Mouse (Mus musculus) intestine, embryonic 14.5 days (tissue): ENCODE data around the gene Nyx. TPM values are rescaled to one million over a fixed set of nuclear protein-coding genes. Genes with fewer than 3 reads are reported as not detected.
A peak's percentile ranks its signal among the peaks of the same experiment; 100 is the strongest.

Source experiments
- ATAC-seq: fragments of 200-750 bp; cut with Nextera tagmentation; replicated peaks from 2 replicates; pipeline ENCODE4 v1.8.0; 2017; ENCODE audit warnings: low read depth, moderate number of reproducible peaks, moderate TSS enrichment, moderate library complexity; ENCODE audit not compliant: low FRiP score, low TSS enrichment
- DNase-seq: peaks from one replicate; pipeline ENCODE4 v3.0.0-alpha.2; 2018; ENCODE audit warnings: low spot score
- H3K27ac ChIP-seq: fragments of 300-500 bp; sonication (generic); 2 replicates; pipeline ENCODE4 v1.5.1; 2014; ENCODE audit warnings: low read depth, mild to moderate bottlenecking, control low read depth
- H3K27me3 ChIP-seq: fragments of 300-500 bp; sonication (generic); replicated peaks from 2 replicates; pipeline ENCODE4 v1.6.1; 2014; ENCODE audit warnings: low read length, control low read depth; ENCODE audit not compliant: control insufficient read depth, insufficient read depth
- H3K36me3 ChIP-seq: fragments of 300-500 bp; sonication (generic); 2 replicates; pipeline ENCODE4 v1.6.1; 2014; ENCODE audit warnings: low read length, control low read depth; ENCODE audit not compliant: control insufficient read depth, insufficient read depth
- H3K4me1 ChIP-seq: fragments of 300-500 bp; sonication (generic); replicated peaks from 2 replicates; pipeline ENCODE4 v1.6.1; 2014; ENCODE audit warnings: low read length, control low read depth, mixed read lengths; ENCODE audit not compliant: control insufficient read depth, insufficient read depth
- H3K4me2 ChIP-seq: fragments of 300-500 bp; sonication (generic); 2 replicates; pipeline ENCODE4 v1.6.1; 2014; ENCODE audit warnings: low read length
- H3K4me3 ChIP-seq: fragments of 300-500 bp; sonication (generic); 2 replicates; pipeline ENCODE4 v1.5.1; 2014; ENCODE audit warnings: low read depth, low read length, control low read depth, mixed read lengths
- H3K9ac ChIP-seq: fragments of 300-500 bp; sonication (generic); 2 replicates; pipeline ENCODE4 v1.6.1; 2014; ENCODE audit warnings: mild to moderate bottlenecking, low read length
- H3K9me3 ChIP-seq: fragments of 300-500 bp; sonication (generic); 2 replicates; pipeline ENCODE4 v1.6.1; 2016; ENCODE audit warnings: low read length, control low read depth; ENCODE audit not compliant: control insufficient read depth
- WGBS: fragments of 180-500 bp; shearing (Covaris S2); extraction: QIAGEN DNeasy Blood & Tissue Kit; methylation state at CpG from one replicate; pipeline ENCODE4 v1.1.7; 2014; 5-methylcytosine and 5-hydroxymethylcytosine counted together
- polyA plus RNA-seq: library from polyadenylated mRNA; unstranded; fragments of >200 nt; fragmentation: Nextera tagmentation; extraction: Ambion mirVana; gene quantifications from 2 replicates; pipeline ENCODE4 v1.2.1, GENCODE M21; 2014

Nyx gene
- polyA plus RNA-seq, 1 experiment from 2014 or later = not detected

- DNase-seq = peak; percentile 32
- Histone ChIP-seq H3K27me3 (no peaks in the 10 kb centered on the region), H3K4me2 (no peak overlapping the region), H3K9ac (no peak overlapping the region), H3K27ac (no peak overlapping the region), H3K4me3 (no peak overlapping the region), H3K36me3 (no peaks in the 10 kb centered on the region), H3K4me1 (no peaks in the 10 kb centered on the region), H3K9me3 (no peaks in the 10 kb centered on the region)
- no peak for ATAC-seq
- 60% methylated on average over 7 of the region's 7 CpGs for WGBS
These were observed 37.0 kb downstream of the Nyx start for GRCm38 (mm10) chrX:13502862-13503375.

GRCm38 (mm10) chrX:13504389-13504788 is 38.5 kb downstream of the Nyx start:
- no peak for ATAC-seq
- no peak overlapping the region for H3K4me2 ChIP-seq
- WGBS = 89% methylated on average over 7 of the region's 7 CpGs
- no peaks in the 10 kb centered on the region for H3K9me3 ChIP-seq
- no peaks in the 10 kb centered on the region for H3K27me3 ChIP-seq
- H3K4me1 ChIP-seq = no peaks in the 10 kb centered on the region
- H3K9ac ChIP-seq = no peak overlapping the region
- no peak overlapping the region for H3K4me3 ChIP-seq
- no peak overlapping the region for H3K27ac ChIP-seq
- no peaks in the 10 kb centered on the region for H3K36me3 ChIP-seq
- no peak for DNase-seq

DNA sequence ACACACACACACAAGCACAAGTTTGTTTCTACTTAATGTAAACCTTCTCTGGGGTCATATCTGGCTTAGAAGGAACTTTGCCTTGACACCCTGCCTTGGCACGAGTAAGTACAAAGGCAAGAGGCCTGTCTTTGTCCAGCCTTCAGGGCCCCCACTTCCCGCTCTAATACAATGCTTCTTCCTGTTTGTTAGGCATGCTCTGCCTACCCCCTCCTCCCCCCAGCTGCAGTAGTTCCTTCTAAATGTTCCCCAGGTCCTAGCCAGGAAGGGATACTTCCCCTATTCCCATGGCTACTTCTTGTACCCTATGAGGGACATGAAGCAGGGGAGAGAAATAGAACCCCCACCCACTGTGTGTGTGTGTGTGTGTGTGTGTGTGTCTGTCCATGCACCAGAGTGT is 40.5 kb downstream of the Nyx start:
- H3K36me3 ChIP-seq = no peaks in the 10 kb centered on the region
- H3K4me2 ChIP-seq = no peak overlapping the region
- no peaks in the 10 kb centered on the region for H3K9me3 ChIP-seq
- DNase-seq (peak; percentile 18), ATAC-seq (no peak)
- H3K4me3 ChIP-seq = no peak overlapping the region
- H3K9ac ChIP-seq = no peak overlapping the region
- H3K4me1 ChIP-seq = no peaks in the 10 kb centered on the region
- no peak overlapping the region for H3K27ac ChIP-seq
- 61% methylated on average over 2 of the region's 2 CpGs for WGBS
- H3K27me3 ChIP-seq = no peaks in the 10 kb centered on the region

- no peak for DNase-seq
- H3K27me3 ChIP-seq = no peaks in the 10 kb centered on the region
- no peak overlapping the region for H3K27ac ChIP-seq
- no peak overlapping the region for H3K9ac ChIP-seq
- H3K4me2 ChIP-seq = no peak overlapping the region
- H3K4me1 ChIP-seq = no peaks in the 10 kb centered on the region
- no peaks in the 10 kb centered on the region for H3K9me3 ChIP-seq
- no peaks in the 10 kb centered on the region for H3K36me3 ChIP-seq
- no peak overlapping the region for H3K4me3 ChIP-seq
- ATAC-seq = no peak
- WGBS = 38% methylated on average over 2 of the region's 2 CpGs
These were observed 47.2 kb downstream of the Nyx start for GRCm38 (mm10) chrX:13513127-13513526.

- H3K36me3 ChIP-seq = no peaks in the 10 kb centered on the region
- H3K4me3 ChIP-seq = no peak overlapping the region
- 88% methylated on average over 5 of the region's 5 CpGs for WGBS
- DNase-seq (no peak), ATAC-seq (no peak)
- no peaks in the 10 kb centered on the region for H3K4me1 ChIP-seq
- no peaks in the 10 kb centered on the region for H3K27me3 ChIP-seq
- no peak overlapping the region for H3K4me2 ChIP-seq
- no peak overlapping the region for H3K27ac ChIP-seq
- no peaks in the 10 kb centered on the region for H3K9me3 ChIP-seq
- H3K9ac ChIP-seq = no peak overlapping the region
These were observed 48.0 kb downstream of the Nyx start for GRCm38 (mm10) chrX:13513864-13514263.

DNA sequence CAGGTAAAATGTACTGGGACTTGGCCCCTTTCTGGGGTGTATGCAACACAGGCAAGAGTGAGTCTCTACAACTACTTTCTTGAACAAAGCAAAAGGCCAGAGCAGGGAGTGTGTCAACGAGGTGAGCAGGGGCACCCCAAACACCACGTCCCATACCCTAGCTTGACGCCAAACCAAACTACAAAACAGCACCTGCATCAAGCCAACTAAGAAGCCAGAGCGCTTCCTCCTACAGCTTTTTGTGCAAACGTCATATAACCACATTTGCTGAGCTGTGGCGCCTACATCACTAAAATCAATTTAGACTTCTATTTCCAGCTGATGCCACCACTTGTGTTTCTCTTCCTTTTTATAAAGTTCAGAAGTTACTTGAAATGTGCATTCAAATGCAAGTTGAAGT is 50.5 kb downstream of the Nyx start:
- 84% methylated on average over 6 of the region's 6 CpGs for WGBS
- no peak overlapping the region for H3K4me2 ChIP-seq
- no peak for DNase-seq

DNA sequence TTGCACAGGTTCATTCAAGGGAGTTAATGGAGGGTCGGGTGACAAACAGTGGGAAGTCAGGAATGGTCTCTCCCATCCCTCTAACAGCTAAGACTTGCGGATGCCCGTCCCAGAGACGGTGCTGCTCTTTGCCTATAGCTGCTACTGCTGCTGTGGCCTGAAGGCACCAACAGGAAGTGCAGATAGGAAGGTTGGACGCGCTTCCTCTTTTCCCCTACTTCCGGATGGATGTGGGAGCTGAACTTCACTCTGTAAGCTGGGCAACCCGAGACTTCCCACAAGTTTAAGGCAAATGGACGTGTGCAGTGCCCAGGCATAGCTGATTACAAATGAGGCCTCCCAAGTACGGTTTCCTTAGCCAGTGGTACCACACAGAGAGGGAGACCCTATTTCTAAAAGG is 52.1 kb downstream of the Nyx start:
- Histone ChIP-seq H3K27ac (no peak overlapping the region), H3K4me3 (no peak overlapping the region), H3K4me2 (no peak overlapping the region), H3K4me1 (no peaks in the 10 kb centered on the region), H3K9me3 (no peaks in the 10 kb centered on the region), H3K9ac (no peak overlapping the region), H3K36me3 (no peaks in the 10 kb centered on the region), H3K27me3 (no peaks in the 10 kb centered on the region)
- ATAC-seq (no peak), DNase-seq (peak; percentile 10)
- WGBS = 75% methylated on average over 10 of the region's 10 CpGs

More for the DNA sequence above, 50.5 kb downstream of the Nyx start:
- Histone ChIP-seq H3K9ac (no peak overlapping the region), H3K4me3 (no peak overlapping the region), H3K27me3 (no peaks in the 10 kb centered on the region), H3K36me3 (no peaks in the 10 kb centered on the region), H3K4me1 (no peaks in the 10 kb centered on the region), H3K27ac (no peak overlapping the region), H3K9me3 (no peaks in the 10 kb centered on the region)
- ATAC-seq = no peak

GRCm38 (mm10) chrX:13518781-13519407 is 53.0 kb downstream of the Nyx start:
- no peak overlapping the region for H3K9ac ChIP-seq
- no peaks in the 10 kb centered on the region for H3K36me3 ChIP-seq
- no peak overlapping the region for H3K27ac ChIP-seq
- H3K4me3 ChIP-seq = no peak overlapping the region
- H3K4me2 ChIP-seq = no peak overlapping the region
- H3K4me1 ChIP-seq = no peaks in the 10 kb centered on the region
- H3K27me3 ChIP-seq = no peaks in the 10 kb centered on the region
- ATAC-seq (no peak), DNase-seq (peak; percentile 24)
- H3K9me3 ChIP-seq = no peaks in the 10 kb centered on the region
- 86% methylated on average over 4 of the region's 4 CpGs for WGBS

GRCm38 (mm10) chrX:13519408-13519783 is 53.5 kb downstream of the Nyx start:
- H3K4me2 ChIP-seq = no peak overlapping the region
- H3K9me3 ChIP-seq = no peaks in the 10 kb centered on the region
- ATAC-seq = no peak
- H3K9ac ChIP-seq = no peak overlapping the region
- H3K4me3 ChIP-seq = no peak overlapping the region
- peak; percentile 28 for DNase-seq
- no peaks in the 10 kb centered on the region for H3K4me1 ChIP-seq
- no peaks in the 10 kb centered on the region for H3K36me3 ChIP-seq
- WGBS = 74% methylated on average over 5 of the region's 5 CpGs
- H3K27me3 ChIP-seq = no peaks in the 10 kb centered on the region
- H3K27ac ChIP-seq = no peak overlapping the region
